Mouse (Mus musculus) cerebellum, adult 2 months (tissue): ENCODE measurements around the gene Stx17. TPM values are rescaled to one million over a fixed set of nuclear protein-coding genes. Genes with fewer than 3 reads are reported as not detected.

Source experiments
- DNase-seq, 2 experiments: peaks; one replicate each; pipeline ENCODE4 v3.0.0; 2021
- H3K27ac ChIP-seq: fragments of 200-500 bp; 2 replicates; pipeline ENCODE4 v1.5.1; 2012; ENCODE audit warnings: low read length, control low read depth, inconsistent platforms; ENCODE audit not compliant: insufficient read depth
- H3K27me3 ChIP-seq: fragments of 200-500 bp; 2 replicates; pipeline ENCODE4 v1.6.1; 2012; ENCODE audit warnings: inconsistent platforms, mild to moderate bottlenecking, low read length, moderate library complexity; ENCODE audit not compliant: control insufficient read depth, insufficient read depth
- H3K4me1 ChIP-seq: fragments of 200-500 bp; 2 replicates; pipeline ENCODE4 v1.6.1; 2011; ENCODE audit warnings: low read length; ENCODE audit not compliant: control insufficient read depth, insufficient read depth
- H3K4me3 ChIP-seq: fragments of 200-500 bp; replicated peaks from 2 replicates; pipeline ENCODE3; 2011; ENCODE audit warnings: mild to moderate bottlenecking, low read depth, low read length, control low read depth; ENCODE audit not compliant: insufficient read depth
- CTCF ChIP-seq: fragments of 200-500 bp; IDR thresholded peaks from 2 replicates; pipeline ENCODE4 v1.5.1; 2011; ENCODE audit warnings: low read depth, mild to moderate bottlenecking, control low read depth, low read length, moderate library complexity, borderline replicate concordance; ENCODE audit not compliant: insufficient read depth
- POLR2A ChIP-seq: fragments of 200-500 bp; IDR thresholded peaks from 2 replicates; pipeline ENCODE4 v1.6.1; 2011; ENCODE audit warnings: low read length, control low read depth, borderline replicate concordance; ENCODE audit not compliant: insufficient read depth
- WGBS: fragments of 180-500 bp; shearing (Covaris S2); methylation state at CpG from one replicate; pipeline ENCODE4 v1.1.7; 2018; 5-methylcytosine and 5-hydroxymethylcytosine counted together
- polyA plus RNA-seq: library from polyadenylated mRNA; depleted of rRNA; stranded (reverse); fragments of >200 nt; gene quantifications from 2 replicates; pipeline ENCODE4 v1.2.3, GENCODE M21; 2012

Stx17 gene
- polyA plus RNA-seq, 1 experiment: 12.5 TPM

- H3K27ac ChIP-seq: no peak overlapping the region
- TF ChIP-seq POLR2A (no peak), CTCF (no peak)
- H3K4me3 ChIP-seq: no peak overlapping the region
- no peak for DNase-seq
- H3K4me1 ChIP-seq: no peaks in the 10 kb centered on the region
- no peaks in the 10 kb centered on the region for H3K27me3 ChIP-seq
- 90% methylated on average over 8 of the region's 8 CpGs for WGBS
Measured at GRCm38 (mm10) chr4:48100217-48100616, 24.5 kb upstream of the Stx17 start.

GRCm38 (mm10) chr4:48101981-48102380 is 22.7 kb upstream of the Stx17 start:
- no peak overlapping the region for H3K4me3 ChIP-seq
- no peaks in the 10 kb centered on the region for H3K27me3 ChIP-seq
- no peak overlapping the region for H3K27ac ChIP-seq
- TF ChIP-seq POLR2A (no peak), CTCF (no peak)
- H3K4me1 ChIP-seq: no peaks in the 10 kb centered on the region
- DNase-seq: no peak
- WGBS: 82% methylated on average over 2 of the region's 2 CpGs

- TF ChIP-seq POLR2A (no peak), CTCF (no peak)
- Histone ChIP-seq H3K4me1 (no peaks in the 10 kb centered on the region), H3K4me3 (no peak overlapping the region), H3K27me3 (no peaks in the 10 kb centered on the region), H3K27ac (no peak overlapping the region)
- no peak for DNase-seq
- WGBS: 60% methylated on average over 5 of the region's 5 CpGs
Measured at GRCm38 (mm10) chr4:48105387-48105786, 19.3 kb upstream of the Stx17 start.

DNA sequence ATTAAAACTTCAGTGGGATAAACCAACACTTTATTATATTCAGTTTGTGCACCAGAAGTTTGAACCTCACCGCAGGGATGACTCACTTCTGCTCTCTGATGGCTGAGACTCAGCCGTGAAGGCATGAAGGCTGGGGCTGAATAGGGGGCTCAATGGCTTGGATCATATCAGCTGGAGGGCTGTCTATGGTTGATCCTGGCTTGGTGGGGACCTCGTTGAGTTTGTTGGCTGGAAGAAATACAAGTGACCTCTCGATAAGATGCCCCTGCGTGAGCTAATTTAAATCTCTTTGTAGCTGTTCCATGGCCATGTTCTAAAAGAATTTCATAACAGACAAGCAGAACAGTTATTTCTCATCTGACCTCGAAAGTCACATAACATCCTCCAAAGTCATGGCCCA is 17.6 kb upstream of the Stx17 start:
- WGBS: 78% methylated on average over 6 of the region's 6 CpGs

DNA sequence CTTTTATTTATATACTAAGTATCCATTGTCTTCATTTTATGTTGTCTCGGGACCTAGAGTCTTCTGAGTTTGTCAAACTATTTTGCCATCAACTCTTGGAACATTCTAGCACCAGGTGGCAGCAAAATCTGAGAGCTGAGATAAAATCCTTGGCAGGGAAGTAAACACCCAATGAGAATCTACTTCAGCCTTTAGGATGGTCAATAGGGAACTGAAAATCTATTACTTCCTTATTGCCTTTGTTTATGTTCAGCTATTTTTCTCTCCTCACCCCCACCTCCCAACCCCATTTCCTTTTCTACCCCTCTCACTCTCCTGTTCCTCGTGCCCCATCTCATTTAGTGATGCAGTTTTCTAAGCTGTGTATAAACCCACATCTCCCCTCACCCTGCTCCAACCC is 16.1 kb upstream of the Stx17 start:
- TF ChIP-seq CTCF (no peak), POLR2A (no peak)
- no peak for DNase-seq
- 79% methylated on average over 2 of the region's 2 CpGs for WGBS
- Histone ChIP-seq H3K27me3 (no peaks in the 10 kb centered on the region), H3K27ac (no peak overlapping the region), H3K4me3 (no peak overlapping the region), H3K4me1 (no peaks in the 10 kb centered on the region)

More for the DNA sequence above, 17.6 kb upstream of the Stx17 start:
- H3K4me1 ChIP-seq: no peaks in the 10 kb centered on the region
- TF ChIP-seq CTCF (no peak), POLR2A (no peak)
- no peak for DNase-seq
- no peak overlapping the region for H3K27ac ChIP-seq
- no peaks in the 10 kb centered on the region for H3K27me3 ChIP-seq
- no peak overlapping the region for H3K4me3 ChIP-seq

DNA sequence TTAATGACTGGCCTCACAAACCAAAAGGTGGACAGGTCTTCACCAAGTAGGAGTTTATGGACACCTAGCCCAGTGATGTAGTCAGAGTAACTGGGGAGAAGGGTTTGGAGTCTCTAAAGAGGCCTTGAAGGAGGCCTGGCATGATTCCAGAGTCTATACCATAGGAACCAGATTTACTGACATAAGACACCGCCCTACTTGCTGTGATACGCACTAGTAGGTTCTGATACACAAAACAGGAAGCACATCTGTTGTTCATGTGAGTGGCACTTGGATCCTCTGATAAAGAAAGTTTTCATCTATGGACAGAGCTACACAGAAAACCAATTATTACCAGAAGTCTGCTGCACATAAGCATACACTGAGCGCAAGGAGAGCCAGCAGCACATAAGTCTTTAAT is 14.4 kb upstream of the Stx17 start:
- no peaks in the 10 kb centered on the region for H3K4me1 ChIP-seq
- H3K4me3 ChIP-seq: no peak overlapping the region
- H3K27me3 ChIP-seq: no peaks in the 10 kb centered on the region
- WGBS: 78% methylated on average over 3 of the region's 3 CpGs
- no peak overlapping the region for H3K27ac ChIP-seq
- TF ChIP-seq POLR2A: no peak
- no peak for TF ChIP-seq CTCF
- no peak for DNase-seq

- Histone ChIP-seq H3K4me3 (no peak overlapping the region), H3K27me3 (no peaks in the 10 kb centered on the region; the same call in 1 of the 2 replicates), H3K27ac (no peak overlapping the region), H3K4me1 (no peaks in the 10 kb centered on the region)
- WGBS: 64% methylated on average over 4 of the region's 4 CpGs
- TF ChIP-seq CTCF (peak; percentile 22; the same call in 1 of the 2 replicates), POLR2A (no peak)
- DNase-seq: peak; percentile 9 to 13
Measured at GRCm38 (mm10) chr4:48116191-48116590, 8.5 kb upstream of the Stx17 start.

GRCm38 (mm10) chr4:48124416-48124772 is 321 bp upstream of the Stx17 start:
- no peak for DNase-seq
- no peak for TF ChIP-seq CTCF
- no peak for TF ChIP-seq POLR2A
- Histone ChIP-seq H3K4me3 (peak overlapping the region; percentile 68), H3K27ac (no peak overlapping the region), H3K4me1 (no peaks in the 10 kb centered on the region), H3K27me3 (no peaks in the 10 kb centered on the region)
- WGBS: 4% methylated on average over 9 of the region's 9 CpGs

- 49% methylated on average over 6 of the region's 6 CpGs for WGBS
- TF ChIP-seq CTCF (no peak), POLR2A (no peak)
- H3K27ac ChIP-seq: no peak overlapping the region
- no peak for DNase-seq
- H3K4me1 ChIP-seq: peaks cover 2% of the 10 kb centered on the region; the same call in 1 of the 2 replicates
- no peaks in the 10 kb centered on the region for H3K27me3 ChIP-seq
- no peak overlapping the region for H3K4me3 ChIP-seq
Measured at GRCm38 (mm10) chr4:48130314-48130713, 5.6 kb downstream of the Stx17 start.

GRCm38 (mm10) chr4:48131606-48132005 is 6.9 kb downstream of the Stx17 start:
- no peak for DNase-seq
- no peak for TF ChIP-seq POLR2A
- TF ChIP-seq CTCF: no peak
- Histone ChIP-seq H3K27me3 (no peaks in the 10 kb centered on the region), H3K27ac (no peak overlapping the region), H3K4me3 (no peak overlapping the region), H3K4me1 (peaks cover 2% of the 10 kb centered on the region; the same call in 1 of the 2 replicates)
- WGBS: 98% methylated on average over 9 of the region's 9 CpGs
